Mouse (Mus musculus) MN1 (cell line): ENCODE results near the gene Nexn.
"Not testable (repeated sequence)": the region's sequence is repeated elsewhere in the genome, so short reads cannot be mapped to it uniquely, and the experiment has no call there.

Experiments
- DNase-seq: peaks from one replicate; pipeline ENCODE4 v3.0.0-alpha.2; 2016; ENCODE audit warnings: low spot score

Nexn gene

GRCm38 (mm10) chr3:152197246-152197645 is 68.9 kb downstream of the Nexn start:
- not testable (repeated sequence) for DNase-seq

GRCm38 (mm10) chr3:152193635-152194097 is 72.5 kb downstream of the Nexn start:
- peak; percentile 78 for DNase-seq

GRCm38 (mm10) chr3:152193177-152193576 is 73.0 kb downstream of the Nexn start:
- DNase-seq: no peak

- DNase-seq: peak; percentile 61
These were observed 73.8 kb downstream of the Nexn start for GRCm38 (mm10) chr3:152192238-152192931.

- DNase-seq: peak; percentile 9
These were observed 74.3 kb downstream of the Nexn start for GRCm38 (mm10) chr3:152191791-152192237.

GRCm38 (mm10) chr3:152190679-152191477 is 75.3 kb downstream of the Nexn start:
- no peak for DNase-seq

- DNase-seq: no peak
These were observed 76.8 kb downstream of the Nexn start for GRCm38 (mm10) chr3:152189306-152189705.
